Mouse (Mus musculus) CH12.LX (cell line): ENCODE results near the gene Phf5a.
"Not testable (repeated sequence)": the region's sequence is repeated elsewhere in the genome, so short reads cannot be mapped to it uniquely, and the experiment has no call there.

Source experiments
- POLR2A ChIP-seq: IDR thresholded peaks from 2 replicates; pipeline ENCODE4 v1.6.1; 2011; ENCODE audit warnings: low read depth, mild to moderate bottlenecking, improper control_type of control experiment, low read length
- ZNF384 ChIP-seq: IDR thresholded peaks from 2 replicates; pipeline ENCODE4 v1.6.1; 2012; ENCODE audit warnings: low read depth, low read length, improper control_type of control experiment, inconsistent platforms

- TF ChIP-seq POLR2A, ZNF384: not testable (repeated sequence)
These were observed 37.1 kb upstream of the Phf5a start for GRCm38 (mm10) chr15:81908767-81909166.
